17 mouse cellular contexts compared by ENCODE assay signal in the genomic region with DNA sequence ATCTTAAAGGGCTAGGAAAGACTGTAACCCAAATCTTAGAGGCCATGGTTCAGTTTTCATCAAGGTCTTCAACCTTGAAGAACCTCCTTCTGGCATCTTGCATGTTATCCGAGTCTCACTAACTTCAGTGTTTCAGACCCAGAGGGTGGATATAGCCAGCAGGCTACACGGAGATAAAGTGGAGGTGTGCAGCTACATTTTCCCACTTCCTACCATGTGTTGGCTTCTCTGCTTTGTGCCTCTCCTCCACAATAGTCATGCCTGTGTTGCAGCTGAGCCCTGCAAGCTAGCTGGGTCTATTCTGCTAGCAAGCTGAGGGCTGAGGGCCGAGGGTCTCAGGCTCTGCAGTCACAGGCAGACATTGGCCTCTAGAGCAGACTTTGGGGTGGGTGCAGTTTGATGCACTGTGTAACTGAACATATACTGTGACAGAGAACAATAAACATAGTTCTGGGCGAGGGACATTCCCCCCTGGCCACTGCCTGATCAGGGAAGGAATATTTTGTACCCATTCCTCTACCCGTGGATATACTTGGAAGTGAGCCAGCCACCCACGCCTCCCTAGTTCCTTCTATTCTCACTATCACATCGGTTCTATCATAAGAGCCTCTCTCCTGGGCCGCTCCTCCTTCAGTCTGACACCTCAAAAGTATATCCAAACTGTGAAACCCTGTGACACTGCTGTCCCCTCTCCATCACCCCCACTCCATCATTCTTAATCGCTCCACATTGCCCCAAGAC.
DNase-seq lines count a peak whose midpoint lies in the region.
"Had no signal": no experiment of that assay in that cellular context is flagged by ENCODE, and none has a peak within 500 bp of the region (broad histone marks: within the 10 kb centered on the region; RNA-seq: fewer than 3 reads in every experiment).

No protein-coding gene starts in this region.

- peak; percentile 23 to 67 for DNase-seq in frontal cortex, adult 2 months (ENCODE audit: extremely low spot score in 1 of 2, low spot score in 1 of 2)
- DNase-seq in frontal cortex, postnatal 14 days (ENCODE audit: low spot score in 2 of 2): no peak
- peak; percentile 45 for DNase-seq in right cerebral cortex, adult 18-20 months
- no peak for DNase-seq in right cerebral cortex, postnatal 4 days
- peak; percentile 48 for DNase-seq in right cerebral cortex, postnatal 14 days
- no peak for DNase-seq in urinary bladder, postnatal 25 days (ENCODE audit: low spot score)
- DNase-seq in adrenal gland, postnatal 4 days (ENCODE audit: low spot score in 2 of 2): no peak
- DNase-seq: adrenal gland, postnatal 25 days; cerebellum, adult 9-10 months; cerebellum, postnatal 36 days; gastrocnemius, postnatal 14 days; kidney, adult 2 months; kidney, postnatal 4 days; liver; lung, adult 2 months; lung, postnatal 14 days; retina, postnatal 1 day had no signal

Comparison
In these comparisons a context has a peak if more than half of its experiments do, and no peak if none do; other contexts are left out.
1. DNase-seq: peak in frontal cortex, adult 2 months (2 of 2), right cerebral cortex, adult 18-20 months (single experiment) and right cerebral cortex, postnatal 14 days (single experiment); none in frontal cortex, postnatal 14 days (0 of 2), right cerebral cortex, postnatal 4 days (single experiment), urinary bladder, postnatal 25 days (single experiment) and adrenal gland, postnatal 4 days (0 of 2).